Mouse (Mus musculus) cerebellum, postnatal 14 days (tissue): ENCODE data around the gene Metrn.
"Not testable (repeated sequence)": the region's sequence is repeated elsewhere in the genome, so short reads cannot be mapped to it uniquely, and the experiment has no call there.

Experiments
- DNase-seq, 2 experiments: peaks; one replicate each; pipeline ENCODE4 v3.0.0; 2021; ENCODE audit warnings: mixed read lengths in 2 of 2

Gene Metrn

GRCm38 (mm10) chr17:25830806-25831431 is 34.0 kb upstream of the Metrn start:
- no peak for DNase-seq

- DNase-seq = no peak
Measured at GRCm38 (mm10) chr17:25830200-25830753, 33.3 kb upstream of the Metrn start.

- DNase-seq = no peak
Measured at GRCm38 (mm10) chr17:25829558-25830017, 32.7 kb upstream of the Metrn start.

GRCm38 (mm10) chr17:25828712-25829557 is 32.0 kb upstream of the Metrn start, which contains the start of gene Jmjd8:
TSS of gene Jmjd8 (plus strand) at chr17:25828867.
- peak; percentile 83 to 87 for DNase-seq

GRCm38 (mm10) chr17:25828223-25828594 is 31.3 kb upstream of the Metrn start:
- no peak for DNase-seq

GRCm38 (mm10) chr17:25827546-25828222 is 30.7 kb upstream of the Metrn start:
- DNase-seq = no peak

GRCm38 (mm10) chr17:25827011-25827410 is 30.1 kb upstream of the Metrn start:
- no peak for DNase-seq

- peak in 1 of 2 experiments; percentile 10 for DNase-seq
Measured at GRCm38 (mm10) chr17:25825984-25826570, 29.1 kb upstream of the Metrn start.

- no peak for DNase-seq
Measured at GRCm38 (mm10) chr17:25825311-25825710, 28.4 kb upstream of the Metrn start.

- no peak for DNase-seq
Measured at GRCm38 (mm10) chr17:25824362-25825142, 27.6 kb upstream of the Metrn start.

GRCm38 (mm10) chr17:25823452-25823851 is 26.5 kb upstream of the Metrn start, which contains the start of gene Wdr24:
TSS of gene Wdr24 (plus strand) at chr17:25823627.
- DNase-seq = peak; percentile 85 to 89

GRCm38 (mm10) chr17:25818851-25819780 is 22.2 kb upstream of the Metrn start:
- no peak for DNase-seq

- DNase-seq = no peak
Measured at GRCm38 (mm10) chr17:25817662-25818061, 20.7 kb upstream of the Metrn start.

GRCm38 (mm10) chr17:25813471-25813870 is 16.5 kb upstream of the Metrn start:
- peak; percentile 67 to 78 for DNase-seq

GRCm38 (mm10) chr17:25810890-25811289 is 14.0 kb upstream of the Metrn start:
- DNase-seq = no peak

GRCm38 (mm10) chr17:25809606-25810340 is 12.8 kb upstream of the Metrn start:
- DNase-seq = peak; percentile 78 to 80

GRCm38 (mm10) chr17:25808789-25809605 is 12.1 kb upstream of the Metrn start, which contains the start of gene Fbxl16:
TSS of gene Fbxl16 (plus strand) at chr17:25809085.
- peak; percentile 96 to 97 for DNase-seq

- no peak for DNase-seq
Measured at GRCm38 (mm10) chr17:25808028-25808427, 11.1 kb upstream of the Metrn start.

GRCm38 (mm10) chr17:25807452-25807851 is 10.5 kb upstream of the Metrn start:
- DNase-seq = not testable (repeated sequence)
